8 mouse cellular contexts compared by ENCODE assay signal in genomic region chr6:71907702-71908235, GRCm38 (mm10). TPM values are rescaled to one million over a fixed set of nuclear protein-coding genes. Genes with fewer than 3 reads are reported as not detected.
DNase-seq lines count a peak whose midpoint lies in the region; ATAC-seq and TF ChIP-seq lines count a peak whose summit lies in the region.

No protein-coding gene starts in this region.

- peak overlapping the region; percentile 71 for H3K9ac ChIP-seq in forebrain, embryonic 14.5 days (ENCODE audit: low read length)
- H3K9ac ChIP-seq in liver, embryonic 15.5 days: peak overlapping the region; percentile 64

- H3K4me2 ChIP-seq in forebrain, embryonic 14.5 days (ENCODE audit: low read length): peak overlapping the region; percentile 93
- H3K4me2 ChIP-seq in liver, embryonic 15.5 days: peak overlapping the region; percentile 77

- ATAC-seq in erythroblast, adult 5-6 weeks (replicated peaks; ENCODE audit: low FRiP score, poor library complexity, severe bottlenecking): no peak
- ATAC-seq in forebrain, embryonic 14.5 days: no peak
- no peak for ATAC-seq in liver, embryonic 15.5 days (ENCODE audit: insufficient read depth)

- DNase-seq in forebrain, embryonic 14.5 days (ENCODE audit: low spot score): no peak
- no peak for DNase-seq in urinary bladder, adult 18-20 months (ENCODE audit: low spot score in 2 of 2)
- no peak for DNase-seq in gastrocnemius, postnatal 4 days (ENCODE audit: low spot score in 2 of 2)
- DNase-seq in layer of hippocampus, postnatal 36 days: no peak

- H3K9me3 ChIP-seq in erythroblast, embryonic 14.5 days (ENCODE audit: control insufficient read depth, low read length): no peaks in the 10 kb centered on the region
- no peaks in the 10 kb centered on the region for H3K9me3 ChIP-seq in E14TG2a.4 (ENCODE audit: low read length)
- no peaks in the 10 kb centered on the region for H3K9me3 ChIP-seq in forebrain, embryonic 14.5 days (replicated peaks; ENCODE audit: control insufficient read depth, low read length)
- H3K9me3 ChIP-seq in liver, embryonic 15.5 days (replicated peaks): no peaks in the 10 kb centered on the region

- peak overlapping the region; percentile 72 for H3K4me3 ChIP-seq in erythroblast, embryonic 14.5 days (replicated peaks)
- H3K4me3 ChIP-seq in E14TG2a.4 (replicated peaks; ENCODE audit: low read length): peak overlapping the region; percentile 93
- peak overlapping the region; percentile 76 for H3K4me3 ChIP-seq in forebrain, embryonic 14.5 days (ENCODE audit: low read depth, low read length)
- H3K4me3 ChIP-seq in liver, embryonic 15.5 days (replicated peaks): peak overlapping the region; percentile 76

- peaks cover 47% of the 10 kb centered on the region for H3K36me3 ChIP-seq in erythroblast, embryonic 14.5 days (ENCODE audit: control insufficient read depth)
- H3K36me3 ChIP-seq in E14TG2a.4 (ENCODE audit: insufficient read depth, low read length): peaks cover 71% of the 10 kb centered on the region
- peaks cover 31% of the 10 kb centered on the region for H3K36me3 ChIP-seq in forebrain, embryonic 14.5 days (ENCODE audit: control insufficient read depth, insufficient read depth, low read length)
- peaks cover 32% of the 10 kb centered on the region for H3K36me3 ChIP-seq in liver, embryonic 15.5 days (replicated peaks)

- 7% methylated on average over 4 of the region's 4 CpGs for WGBS in forebrain, embryonic 14.5 days
- 1% methylated on average over 4 of the region's 4 CpGs for WGBS in liver, embryonic 15.5 days (ENCODE audit: insufficient replicate concordance)

- H3K27ac ChIP-seq in forebrain, embryonic 14.5 days (ENCODE audit: low read depth, low read length): no peak overlapping the region
- no peak overlapping the region for H3K27ac ChIP-seq in liver, embryonic 15.5 days (replicated peaks)

- TF ChIP-seq CTCF in E14TG2a.4 (conservative IDR thresholded peaks at IDR 0.05; ENCODE audit: low read length): no peak

- no peaks in the 10 kb centered on the region for H3K27me3 ChIP-seq in erythroblast, embryonic 14.5 days (ENCODE audit: control insufficient read depth)
- H3K27me3 ChIP-seq in E14TG2a.4 (ENCODE audit: insufficient read depth, low read length): no peaks in the 10 kb centered on the region
- H3K27me3 ChIP-seq in forebrain, embryonic 14.5 days (replicated peaks; ENCODE audit: control insufficient read depth, insufficient read depth, low read length): no peaks in the 10 kb centered on the region
- H3K27me3 ChIP-seq in liver, embryonic 15.5 days: no peaks in the 10 kb centered on the region

- H3K4me1 ChIP-seq in erythroblast, embryonic 14.5 days (ENCODE audit: control insufficient read depth): peaks cover 39% of the 10 kb centered on the region
- H3K4me1 ChIP-seq in E14TG2a.4 (replicated peaks; ENCODE audit: low read depth, low read length): peaks cover 55% of the 10 kb centered on the region
- H3K4me1 ChIP-seq in forebrain, embryonic 14.5 days (ENCODE audit: control insufficient read depth, insufficient read depth, low read length): peaks cover 3% of the 10 kb centered on the region; the same call in 1 of the 2 replicates
- peaks cover 42% of the 10 kb centered on the region for H3K4me1 ChIP-seq in liver, embryonic 15.5 days (replicated peaks)

RNA-seq across cellular contexts. Expression of gene Ptcd3, which starts 0.8 kb away (rescaled TPM):
- 0.28 and 0.44 TPM in 2 replicates for polyA plus RNA-seq in erythroblast, embryonic 14.5 days (2012)
- total RNA-seq in erythroblast, adult 5-6 weeks (2015; ENCODE audit: low replicate concordance): 26.3 and 53.6 TPM in 2 replicates
- 25.1 and 32.9 TPM in 2 replicates for total RNA-seq in erythroblast, adult 5-6 weeks (2017; ENCODE audit: low replicate concordance)
- 99.9 and 105 TPM in 2 replicates for polyA plus RNA-seq in forebrain, embryonic 14.5 days (2014; fragmentation: Nextera tagmentation; extraction: Ambion mirVana)
- polyA plus RNA-seq in liver, embryonic 15.5 days (2015; fragmentation: Nextera tagmentation; extraction: Ambion mirVana): 50.9 and 52.1 TPM in 2 replicates
- 10 to 100 TPM; 70.1 to 85.6 TPM for total RNA-seq in gastrocnemius, postnatal 4 days (2021)
- total RNA-seq in layer of hippocampus, postnatal 36 days (2021): 10 to 100 TPM; 68.3 to 73.7 TPM

RNA-seq across cellular contexts. Expression of gene Polr1a, which starts 1.1 kb away (rescaled TPM):
- polyA plus RNA-seq in erythroblast, embryonic 14.5 days (2012): 0.27 and 0.50 TPM in 2 replicates
- total RNA-seq in erythroblast, adult 5-6 weeks (2015; ENCODE audit: low replicate concordance): 4.0 and 44.0 TPM in 2 replicates
- 7.7 and 11.3 TPM in 2 replicates for total RNA-seq in erythroblast, adult 5-6 weeks (2017; ENCODE audit: low replicate concordance)
- 10.4 and 14.3 TPM in 2 replicates for polyA plus RNA-seq in forebrain, embryonic 14.5 days (2014; fragmentation: Nextera tagmentation; extraction: Ambion mirVana)
- 13.0 and 13.5 TPM in 2 replicates for polyA plus RNA-seq in liver, embryonic 15.5 days (2015; fragmentation: Nextera tagmentation; extraction: Ambion mirVana)
- total RNA-seq in gastrocnemius, postnatal 4 days (2021): 10 to 100 TPM; 35.7 to 44.8 TPM
- total RNA-seq in layer of hippocampus, postnatal 36 days (2021): 10 to 100 TPM; 31.0 to 33.2 TPM
